Mouse (Mus musculus) ES-Bruce4 (cell line): Measurements from ENCODE around the gene Sugct.

Experiments
- CTCF ChIP-seq: IDR thresholded peaks from one replicate; pipeline ENCODE4 v1.8.1; 2011; ENCODE audit warnings: low read depth, low read length
- EP300 ChIP-seq: IDR thresholded peaks from 2 replicates; pipeline ENCODE4 v1.6.1; 2011; ENCODE audit warnings: low read depth, low read length; ENCODE audit not compliant: insufficient read depth
- POLR2A ChIP-seq: IDR thresholded peaks from one replicate; pipeline ENCODE4 v1.8.1; 2011; ENCODE audit warnings: low read length; ENCODE audit not compliant: insufficient read depth

DNA sequence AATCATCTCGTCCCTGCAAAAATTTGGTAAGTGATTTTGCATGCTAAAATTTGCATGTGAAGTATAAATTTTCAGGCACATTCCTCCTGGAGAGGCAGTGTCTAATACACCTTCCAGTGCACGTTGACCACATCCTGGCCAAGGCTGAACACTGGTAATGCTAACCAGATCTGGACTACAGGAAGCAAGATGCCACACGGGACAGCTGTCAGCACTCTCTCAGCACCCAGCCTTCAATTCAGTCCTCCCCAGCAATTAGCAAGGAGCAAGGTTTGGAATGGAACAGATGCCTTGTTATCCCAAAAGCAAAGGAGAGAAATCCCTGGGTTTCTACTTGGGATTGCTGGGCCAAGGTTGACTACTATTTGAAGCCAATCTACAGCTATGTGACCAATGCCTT lies 529.4 kb downstream of the Sugct start:
- TF ChIP-seq EP300 (no peak), CTCF (no peak), POLR2A (no peak)
